Mouse (Mus musculus) midbrain, embryonic 14.5 days (tissue): Measurements from ENCODE around the gene 4930550C14Rik. TPM values are rescaled to one million over a fixed set of nuclear protein-coding genes. Genes with fewer than 3 reads are reported as not detected.

Experiments used
- microRNA-seq: library from miRNA; unstranded; fragments of <30 nt; microRNA quantifications from one replicate; pipeline ENCODE4, GENCODE M21; 2016
- polyA plus RNA-seq: library from polyadenylated mRNA; unstranded; fragments of >200 nt; fragmentation: Nextera tagmentation; extraction: Ambion mirVana; gene quantifications from 2 replicates; pipeline ENCODE4 v1.2.1, GENCODE M21; 2014

The 4930550C14Rik gene
- polyA plus RNA-seq, 1 experiment from 2014 or later = 0.41 TPM

Small RNAs within 50 kb of the gene (microRNA-seq; reads per million reads assigned to microRNA genes)
- gene Mir130c = not detected

Other genes with a start within 250 kb of the 4930550C14Rik start
- 22.1 and 24.7 TPM in 2 replicates for gene Ddx10, start 154.3 kb upstream of the 4930550C14Rik start, polyA plus RNA-seq
- gene Exph5, start 100.7 kb upstream of the 4930550C14Rik start, polyA plus RNA-seq = 0.23 and 0.79 TPM in 2 replicates
- 2.0 and 5.5 TPM in 2 replicates for gene Kdelc2, start 18.3 kb upstream of the 4930550C14Rik start, polyA plus RNA-seq
- gene Atm, start 134.4 kb downstream of the 4930550C14Rik start, polyA plus RNA-seq = 11.2 and 13.0 TPM in 2 replicates
- gene Npat, start 134.7 kb downstream of the 4930550C14Rik start, polyA plus RNA-seq = 10.3 and 16.1 TPM in 2 replicates
- 157 and 160 TPM in 2 replicates for gene Acat1, start 208.1 kb downstream of the 4930550C14Rik start, polyA plus RNA-seq